Mouse (Mus musculus) cerebral cortex, adult 2 months (tissue): ENCODE results near the gene Ptrh2.

Experiments
- WGBS: fragments of 180-500 bp; shearing (Covaris S2); methylation state at CpG from one replicate; pipeline ENCODE4 v1.1.7; 2018; 5-methylcytosine and 5-hydroxymethylcytosine counted together

The Ptrh2 gene

DNA sequence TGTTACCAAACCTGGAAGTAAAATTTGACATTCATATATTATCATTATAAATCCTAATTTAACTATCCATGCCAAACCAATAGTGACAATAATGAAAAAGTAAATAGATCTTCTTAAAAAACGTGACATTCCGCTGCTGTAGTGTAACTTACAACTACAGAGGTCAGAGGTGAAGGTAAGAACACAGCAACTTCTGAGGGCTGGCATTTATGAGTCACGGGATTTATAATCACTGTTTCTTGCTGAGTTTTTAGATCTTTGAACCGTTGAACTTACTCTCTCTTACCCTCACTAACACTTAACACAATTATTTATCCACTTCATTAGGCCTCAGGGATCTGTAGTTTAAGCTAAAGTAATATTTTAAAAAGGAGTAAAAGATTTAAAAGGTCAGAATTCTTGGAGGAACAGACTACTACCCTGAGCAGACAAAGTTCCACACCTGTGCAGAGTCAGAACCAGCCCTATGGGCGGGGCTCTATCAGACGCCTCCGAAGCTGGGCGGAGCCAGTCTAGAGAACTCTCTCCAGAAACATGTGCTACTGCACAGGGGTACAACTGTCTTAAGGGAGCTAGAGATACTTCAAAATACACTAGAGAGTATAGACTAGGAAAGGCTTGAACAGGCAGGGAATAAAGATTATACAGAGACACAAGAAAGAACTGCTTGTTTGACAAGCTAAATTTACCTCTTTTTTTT is 53.7 kb downstream of the Ptrh2 start:
- WGBS: 75% methylated on average over 8 of the region's 8 CpGs

DNA sequence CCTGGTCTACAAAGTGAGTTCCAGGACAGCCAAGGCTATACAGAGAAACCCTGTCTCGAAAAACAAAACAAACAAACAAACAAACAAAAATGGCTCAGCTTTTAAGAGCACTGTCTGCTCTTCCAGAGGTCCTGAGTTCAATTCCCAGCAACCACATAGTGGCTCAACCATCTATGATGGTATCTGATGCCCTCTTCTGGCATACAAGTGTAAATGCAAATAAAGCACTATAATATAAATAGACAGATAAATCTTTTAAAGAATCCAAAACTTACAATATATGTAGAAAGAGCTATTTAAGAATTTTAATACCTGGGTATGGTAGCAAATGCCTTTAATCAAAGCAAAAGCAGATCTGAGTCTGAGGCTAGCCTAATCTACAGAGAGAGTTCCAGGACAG is 54.5 kb downstream of the Ptrh2 start:
- WGBS: 100% methylated on average over 1 of the region's 1 CpGs

DNA sequence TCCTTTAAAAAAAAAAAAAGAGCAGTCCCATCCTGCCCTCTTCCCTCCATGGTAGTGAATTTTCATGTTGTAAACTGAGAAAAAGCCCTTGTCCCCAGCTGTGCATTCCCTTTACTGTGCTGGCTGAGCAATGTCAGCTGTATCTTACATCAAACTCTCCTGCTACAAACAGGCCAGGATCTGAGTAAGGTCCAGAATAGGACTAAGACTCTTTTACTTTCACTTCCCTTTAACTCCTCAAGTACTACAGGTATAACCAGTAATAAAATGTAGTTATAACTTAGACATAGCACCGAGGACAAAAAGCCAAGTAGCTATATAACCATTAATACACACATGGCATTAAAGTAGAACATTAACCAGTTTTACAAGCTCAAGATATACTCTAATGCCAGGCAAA is 55.2 kb downstream of the Ptrh2 start:
- WGBS: 85% methylated on average over 1 of the region's 1 CpGs

DNA sequence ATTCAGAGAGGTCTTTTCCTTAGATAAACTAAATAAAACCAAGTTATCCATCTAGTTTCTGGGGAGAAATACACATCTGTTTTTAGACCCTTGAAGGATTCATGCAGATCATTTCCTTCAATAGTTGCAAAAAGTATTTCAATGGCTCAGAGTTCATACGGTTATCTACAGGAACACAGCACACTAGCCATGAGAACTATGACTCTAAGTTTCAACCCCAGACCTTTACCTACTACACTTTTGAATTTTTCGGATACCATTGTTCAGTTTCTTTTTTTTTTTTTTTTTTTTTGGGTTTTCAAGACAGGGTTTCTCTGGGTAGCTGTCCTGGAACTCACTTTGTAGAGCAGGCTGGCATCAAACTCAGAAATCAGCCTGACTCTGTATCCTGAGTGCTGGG is 55.7 kb downstream of the Ptrh2 start:
- WGBS: 69% methylated on average over 2 of the region's 2 CpGs

DNA sequence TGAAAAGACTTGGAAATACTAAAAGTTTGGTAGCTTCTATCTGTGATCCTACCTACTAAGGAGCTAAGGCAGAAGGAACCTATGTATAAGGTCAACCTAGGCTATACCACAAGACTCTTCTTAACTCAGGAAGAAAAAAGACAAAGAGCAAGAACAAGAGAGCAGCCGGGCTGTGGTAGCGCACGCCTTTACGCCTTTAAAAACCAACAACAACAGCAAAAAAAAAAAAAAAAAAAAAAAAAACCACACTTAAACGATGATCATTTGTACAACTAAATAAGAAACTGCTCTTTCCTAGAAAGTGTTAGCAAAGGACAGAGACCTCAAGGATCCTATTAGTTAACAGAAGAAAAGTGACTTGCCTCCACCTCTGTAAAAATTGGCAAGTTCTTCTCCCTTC is 57.7 kb downstream of the Ptrh2 start:
- 73% methylated on average over 5 of the region's 5 CpGs for WGBS
